Mouse (Mus musculus): Measurements from ENCODE around the gene Syde1. TPM values are rescaled to one million over a fixed set of nuclear protein-coding genes. Genes with fewer than 3 reads are reported as not detected.

Gene Syde1
- total RNA-seq, 2 experiments from 2014 or later: 5.0 to 5.1 TPM

DNA sequence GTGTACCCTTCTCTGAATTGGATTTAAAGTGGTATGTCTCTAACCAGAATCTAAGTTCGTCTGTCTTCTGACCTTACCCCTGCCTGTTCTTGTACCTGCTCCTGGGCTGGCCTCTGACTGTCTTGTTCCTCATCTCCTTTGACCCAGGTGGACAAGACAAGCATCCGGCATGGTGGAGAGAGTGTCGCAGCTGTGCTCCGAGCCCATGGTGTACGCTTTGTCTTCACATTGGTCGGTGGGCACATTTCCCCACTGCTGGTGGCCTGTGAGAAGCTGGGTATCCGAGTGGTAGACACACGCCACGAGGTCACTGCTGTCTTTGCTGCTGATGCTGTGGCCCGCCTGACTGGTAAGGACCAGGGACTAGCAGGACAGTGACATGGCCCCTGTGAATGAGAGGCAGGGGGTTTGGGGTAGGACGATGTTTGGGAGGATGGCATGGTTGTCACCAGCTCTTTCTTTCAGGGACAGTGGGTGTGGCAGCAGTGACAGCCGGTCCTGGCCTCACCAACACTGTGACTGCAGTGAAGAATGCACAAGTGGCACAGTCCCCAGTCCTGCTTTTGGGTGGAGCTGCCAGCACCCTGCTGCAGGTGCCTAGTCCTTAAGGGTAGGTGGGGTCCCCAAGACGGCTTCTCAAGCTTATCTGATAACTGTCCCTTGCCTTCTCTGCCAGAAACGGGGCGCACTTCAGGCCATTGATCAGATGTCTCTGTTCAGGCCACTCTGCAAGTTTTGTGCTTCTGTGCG lies 15.2 kb downstream of the Syde1 start:
- DNase-seq (ENCODE audit: low spot score in 2 of 2): no peak

DNA sequence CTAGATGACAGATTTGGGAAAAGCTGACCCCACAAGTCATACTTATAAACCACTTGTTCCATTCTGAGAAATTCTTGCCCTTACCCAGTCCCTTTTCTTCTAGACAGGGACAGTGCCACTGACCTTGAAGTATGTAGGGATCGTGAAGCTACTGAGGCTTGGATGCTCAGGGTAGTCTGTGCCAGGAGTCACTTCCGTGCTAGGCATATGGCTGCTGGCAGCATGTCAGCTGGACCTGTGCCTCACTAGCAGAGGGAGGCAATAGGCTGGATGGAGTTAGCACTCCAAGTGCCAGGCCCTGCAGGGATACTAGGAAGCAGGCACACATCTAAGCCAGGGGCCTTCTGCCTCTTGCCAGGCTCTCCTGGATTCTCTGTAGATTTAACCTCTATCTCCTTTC lies 16.1 kb downstream of the Syde1 start:
- DNase-seq (ENCODE audit: low spot score in 2 of 2): peak; percentile 24 to 42

DNA sequence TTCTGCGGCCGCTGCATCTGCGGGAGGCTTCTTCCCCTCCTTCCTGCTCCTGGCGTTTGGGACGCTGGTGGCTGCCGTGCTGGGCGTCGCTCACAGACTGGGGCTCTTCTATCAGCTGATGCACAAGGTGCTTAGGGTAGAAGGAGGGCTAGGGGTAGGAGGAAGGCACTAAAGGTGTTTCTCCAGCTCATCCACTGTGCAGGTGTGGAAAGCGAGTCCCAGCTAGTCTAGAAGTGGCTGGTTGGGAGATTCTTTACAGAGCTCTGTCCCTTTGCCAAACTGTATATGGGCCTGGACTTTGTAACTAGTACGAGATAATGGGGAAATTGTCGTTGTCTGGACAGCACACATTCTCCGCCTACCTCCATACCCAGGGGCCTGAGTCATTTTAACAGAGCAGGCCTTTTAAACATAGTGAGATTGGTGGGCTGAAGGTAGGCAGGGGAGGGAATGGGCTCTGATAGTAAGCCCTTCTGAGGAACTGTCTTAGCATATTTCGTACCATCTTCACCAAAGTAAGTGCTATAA lies 16.6 kb downstream of the Syde1 start:
- no peak for DNase-seq (ENCODE audit: low spot score in 2 of 2)

DNA sequence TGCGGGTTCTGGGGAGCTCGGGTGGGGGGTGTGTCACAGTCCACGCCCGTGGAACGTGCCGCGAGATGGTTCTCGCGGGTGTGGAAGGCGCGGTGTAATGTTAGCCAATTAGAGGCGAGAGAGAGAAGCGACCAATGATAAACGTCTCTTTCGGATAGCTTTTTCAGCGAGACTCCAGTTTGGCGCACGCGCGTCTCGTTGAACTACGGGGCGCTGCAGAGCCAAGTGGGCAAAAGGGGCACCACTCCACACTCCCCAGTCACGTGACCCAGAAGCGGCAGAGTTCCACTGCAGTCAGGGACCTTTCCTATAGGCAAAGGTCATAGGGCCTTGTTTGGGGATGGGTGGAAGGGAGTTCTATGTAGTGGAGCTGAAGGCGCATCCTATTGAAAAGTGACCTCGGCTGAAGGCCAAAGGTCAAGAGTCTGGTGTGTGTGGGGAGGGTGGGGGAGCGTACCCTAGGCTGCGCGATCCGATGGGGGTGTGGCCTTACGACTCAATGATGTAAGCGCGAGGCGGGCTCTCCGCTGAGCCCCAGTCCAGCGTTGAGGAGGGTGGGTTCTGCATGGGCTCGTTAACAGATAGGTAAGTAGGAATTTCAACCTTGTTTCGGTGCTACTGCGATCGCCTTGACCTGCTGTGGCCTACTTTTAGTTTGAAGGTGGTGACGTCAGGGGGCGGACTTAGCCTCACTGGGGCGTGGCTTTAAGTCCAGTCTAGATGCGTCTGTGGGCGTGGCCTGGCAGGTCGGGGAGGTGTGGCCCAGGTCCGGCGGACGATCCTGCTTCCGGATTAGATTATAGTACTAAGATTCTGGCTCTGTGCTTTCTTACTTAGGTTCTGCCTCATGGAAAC lies 17.3 kb downstream of the Syde1 start, which contains the start of gene Ilvbl:
Ilvbl (plus strand) TSS at position 97 of the 855 bp plus-strand sequence.
- DNase-seq (ENCODE audit: low spot score in 2 of 2): peak; percentile 91 to 93

DNA sequence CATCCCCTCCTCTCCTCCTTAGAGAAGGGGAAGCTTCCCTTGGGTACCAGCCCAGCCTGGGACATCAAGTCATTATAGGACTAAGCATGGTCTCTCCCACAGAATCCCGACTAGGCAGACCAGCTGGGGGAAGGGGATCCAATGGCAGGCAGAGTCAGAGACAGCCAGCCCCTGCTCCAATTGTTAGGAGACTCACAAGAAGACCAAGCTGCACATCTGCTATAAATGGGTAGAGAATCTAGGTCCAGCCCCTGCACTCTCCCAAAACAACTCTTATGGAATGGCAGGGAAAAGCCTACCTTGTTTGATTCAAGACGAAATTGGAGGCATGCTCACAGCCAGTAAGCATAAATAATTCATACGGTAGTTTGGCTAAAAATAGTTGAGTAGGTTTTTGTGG lies 18.5 kb downstream of the Syde1 start:
- DNase-seq (ENCODE audit: low spot score in 2 of 2): no peak

DNA sequence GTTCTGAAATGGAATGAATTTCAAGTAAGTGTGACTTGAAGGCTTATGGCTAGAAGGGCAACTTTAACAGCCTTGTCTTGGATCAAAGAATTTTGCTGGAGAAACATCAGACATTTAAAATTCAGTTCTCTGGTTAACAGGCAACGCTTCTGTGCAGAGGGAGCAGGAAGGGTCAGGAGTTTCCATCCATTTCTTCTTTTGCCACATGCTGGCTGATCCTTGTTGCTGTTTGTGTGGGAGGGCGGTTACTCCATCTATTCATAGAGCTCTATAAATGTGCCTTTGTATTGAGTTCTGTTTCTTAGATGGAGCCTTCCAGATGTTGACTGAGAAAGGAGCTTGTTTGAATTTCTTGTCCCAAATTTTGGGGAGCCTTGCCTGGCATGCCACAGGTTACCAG lies 20.9 kb downstream of the Syde1 start:
- no peak for DNase-seq (ENCODE audit: low spot score in 2 of 2)

DNA sequence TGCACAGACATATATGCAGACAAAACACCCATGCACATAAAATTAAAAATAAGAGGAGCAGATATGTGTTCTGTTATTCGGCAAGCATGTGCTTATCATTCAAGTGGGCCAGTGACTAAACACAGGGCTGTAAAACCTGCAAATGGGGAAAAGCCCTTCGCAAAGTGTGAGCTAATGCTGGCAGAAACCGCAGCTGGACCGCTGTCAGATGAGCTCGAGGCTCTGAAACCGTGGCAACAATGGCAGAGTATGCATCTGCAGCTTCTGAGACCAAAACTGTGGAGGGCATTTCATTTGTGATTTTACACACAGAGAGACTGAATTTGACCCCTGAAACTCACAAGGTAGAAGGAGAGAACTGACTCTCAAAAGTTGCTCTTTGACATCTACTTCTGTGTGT lies 21.3 kb downstream of the Syde1 start:
- DNase-seq (ENCODE audit: low spot score in 2 of 2): no peak

DNA sequence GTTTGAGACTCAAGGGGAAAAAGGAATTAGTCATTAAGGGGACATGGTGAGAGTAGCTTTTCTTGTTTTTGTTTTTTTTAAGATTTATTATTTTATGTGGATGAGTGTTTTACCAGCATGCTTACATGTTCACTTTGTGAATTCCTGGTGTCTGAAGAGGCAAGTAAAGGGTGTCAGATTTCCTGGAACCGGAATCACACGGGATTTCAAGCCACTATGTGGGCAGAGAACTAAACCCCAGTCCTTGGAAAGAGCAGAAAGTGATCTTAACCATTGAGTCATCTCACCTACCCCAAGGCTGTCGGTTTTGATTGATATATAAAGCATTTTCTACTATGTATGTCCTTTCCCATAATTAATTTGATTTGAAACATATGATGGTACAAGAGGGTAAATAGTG lies 22.1 kb downstream of the Syde1 start:
- DNase-seq (ENCODE audit: low spot score in 2 of 2): no peak

DNA sequence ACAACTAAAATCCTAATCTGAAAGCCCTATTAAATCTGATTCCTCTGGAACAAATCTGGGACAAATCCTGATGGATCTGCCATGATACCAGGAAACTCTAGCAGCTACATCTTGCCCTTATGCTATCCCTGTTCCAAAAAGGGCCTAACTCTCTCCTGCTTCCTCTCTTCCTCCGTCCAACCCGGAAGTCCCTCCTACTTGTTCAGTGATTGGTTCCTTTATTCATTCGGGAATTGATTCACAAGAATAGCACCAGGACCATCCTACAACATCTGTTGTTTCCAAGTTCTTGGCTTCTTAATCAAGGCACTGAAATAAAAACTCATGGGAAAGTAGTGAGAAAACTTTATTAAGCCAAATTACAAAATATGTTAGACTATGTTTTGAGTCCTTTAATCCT lies 22.6 kb downstream of the Syde1 start:
- no peak for DNase-seq (ENCODE audit: low spot score in 2 of 2)

DNA sequence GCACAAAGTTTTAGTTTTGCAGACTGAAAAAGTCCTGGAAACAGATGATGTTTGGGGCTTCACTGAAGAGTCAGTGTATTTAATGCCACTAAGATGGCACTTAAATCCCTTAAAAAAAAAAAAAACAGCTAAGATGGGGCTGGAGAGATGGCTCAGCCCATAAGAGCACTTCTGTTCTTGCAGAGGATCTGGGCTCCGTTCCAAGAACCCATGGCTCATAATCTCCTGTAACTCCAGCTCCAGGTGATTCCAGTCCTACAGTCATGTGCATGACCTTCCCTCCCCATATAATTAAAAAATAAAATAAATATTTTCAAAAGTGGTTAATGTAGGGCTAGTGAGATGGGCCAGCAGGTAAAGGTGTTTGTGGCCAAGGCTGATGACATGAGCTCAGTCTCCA lies 26.7 kb downstream of the Syde1 start:
- DNase-seq (ENCODE audit: low spot score in 2 of 2): no peak

DNA sequence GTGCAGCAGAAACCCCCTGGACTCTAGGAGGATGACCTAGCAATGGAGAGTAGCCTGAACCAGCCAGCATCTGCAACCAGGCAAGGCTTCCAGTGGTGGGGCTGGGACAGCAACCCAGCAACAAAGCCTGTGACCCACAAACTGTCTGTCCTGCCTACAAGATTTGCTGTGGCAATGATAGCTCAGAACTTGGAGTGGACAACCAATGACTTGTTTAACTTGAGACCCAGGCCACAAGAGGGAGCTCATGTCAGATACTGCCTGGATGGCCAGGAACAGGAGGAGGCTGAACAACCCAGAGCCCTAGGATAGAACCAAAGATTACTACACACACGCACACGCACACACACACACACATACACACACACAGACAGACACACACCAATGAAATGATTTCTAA lies 50.8 kb downstream of the Syde1 start:
- no peak for DNase-seq (ENCODE audit: low spot score in 2 of 2)

Other genes with a start within 250 kb of the Syde1 start
- 100 to 1,000 TPM; 258 to 259 TPM for gene Agpat3, start 239.5 kb downstream of the Syde1 start, total RNA-seq (2021)
- 100 to 1,000 TPM; 337 to 342 TPM for gene Rrp1, start 178.9 kb downstream of the Syde1 start, total RNA-seq (2021)
- gene Cstb, start 166.3 kb downstream of the Syde1 start, total RNA-seq (2021): 10 to 100 TPM; 33.8 to 37.6 TPM
- 10 to 100 TPM; 71.0 to 73.2 TPM for gene Pdxk, start 127.0 kb downstream of the Syde1 start, total RNA-seq (2021)
- gene Olfr1358, start 74.5 kb downstream of the Syde1 start, total RNA-seq (2021): not detected
- 10 to 100 TPM; 17.7 to 25.1 TPM for gene Ilvbl, start 17.6 kb downstream of the Syde1 start, total RNA-seq (2021)
- not detected for gene Olfr1357, start 26.1 kb upstream of the Syde1 start, total RNA-seq (2021)
- gene Casp14, start 126.3 kb upstream of the Syde1 start, total RNA-seq (2021): not detected
- under 1 TPM; 0.29 to 0.32 TPM for gene Ccdc105, start 161.1 kb upstream of the Syde1 start, total RNA-seq (2021)
- 10 to 100 TPM; 13.2 to 15.5 TPM for gene Slc1a6, start 188.5 kb upstream of the Syde1 start, total RNA-seq (2021)